Mouse (Mus musculus) ovary, postnatal 36 days (tissue): ENCODE measurements around the gene Morc3.

Source experiments
- DNase-seq: peaks from one replicate; pipeline ENCODE4 v3.0.0; 2022; ENCODE audit warnings: low spot score, mixed read lengths

Morc3 gene

GRCm38 (mm10) chr16:93884086-93884721, 52.3 kb downstream of the Morc3 start:
- peak; percentile 19 for DNase-seq

GRCm38 (mm10) chr16:93884722-93885113, 52.8 kb downstream of the Morc3 start:
- no peak for DNase-seq

DNA sequence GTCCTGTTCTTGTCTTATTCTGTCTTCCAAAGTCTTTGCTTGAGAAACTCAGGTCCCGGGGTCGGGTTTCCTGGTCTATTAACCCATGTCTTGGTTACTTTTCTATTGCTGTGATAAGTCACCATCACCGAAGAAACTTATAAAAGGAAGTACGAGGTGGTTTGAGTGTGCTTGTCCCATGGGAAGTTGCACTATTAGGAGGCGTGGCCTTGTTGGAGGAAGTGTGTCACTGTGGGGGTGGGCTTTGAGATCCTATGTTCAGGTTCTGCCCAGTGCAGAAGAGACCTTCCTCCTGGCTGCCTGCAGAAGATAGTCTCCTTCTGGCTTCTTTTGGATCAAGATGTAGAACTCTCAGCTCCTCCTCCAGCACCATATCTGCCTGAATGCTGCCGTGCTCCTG, 56.6 kb downstream of the Morc3 start:
- DNase-seq, result no peak

DNA sequence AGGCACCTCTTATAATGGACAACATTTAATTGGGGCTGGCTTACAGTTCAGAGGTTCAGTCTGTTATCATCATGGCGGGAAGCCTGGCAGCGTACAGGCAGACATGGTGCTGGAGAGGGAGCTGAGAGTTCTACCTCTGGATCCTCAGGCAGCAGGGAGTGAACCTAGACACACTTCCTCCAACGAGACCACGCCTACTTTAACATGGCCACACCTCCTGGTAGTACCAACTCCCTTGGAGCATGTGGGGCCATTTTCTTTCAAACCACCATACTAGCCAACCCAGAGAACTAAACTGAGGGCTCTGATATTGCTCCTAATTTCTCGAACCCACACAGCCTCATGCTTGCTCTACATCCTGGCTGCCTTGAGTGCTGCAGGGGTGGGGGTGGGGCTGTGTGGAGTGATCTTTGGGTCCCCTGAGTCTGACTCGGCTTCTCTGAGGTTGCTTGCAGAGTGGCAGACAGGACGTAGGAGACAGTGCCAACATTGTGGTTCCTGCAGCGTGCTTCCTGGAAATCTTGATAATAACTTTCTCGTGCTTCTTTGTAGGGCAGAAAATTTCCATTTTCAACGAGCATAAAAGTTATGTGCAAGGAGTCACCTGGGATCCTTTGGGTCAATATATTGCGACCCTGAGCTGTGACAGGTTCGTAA, 59.2 kb downstream of the Morc3 start:
- DNase-seq, result no peak

DNA sequence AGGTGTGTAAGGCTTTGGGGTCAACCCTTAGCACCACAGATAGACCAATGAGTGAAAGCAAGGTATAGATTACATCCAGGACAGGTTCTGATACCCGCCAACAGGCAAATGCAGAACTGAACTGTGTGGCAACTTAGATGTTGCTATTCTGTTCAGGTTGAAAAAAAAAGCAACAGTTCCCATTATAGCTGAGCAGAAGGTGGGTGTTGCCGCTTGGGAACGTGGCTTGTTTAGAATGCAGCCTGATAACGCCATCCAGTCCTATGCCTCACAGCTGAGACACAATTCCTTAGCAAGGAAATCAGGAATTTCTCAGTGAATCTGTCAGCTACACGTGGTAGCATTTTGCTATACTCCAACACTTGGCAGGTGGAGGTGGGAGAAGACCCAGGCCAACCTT, 61.4 kb downstream of the Morc3 start:
- no peak for DNase-seq

GRCm38 (mm10) chr16:93903027-93903426, 71.1 kb downstream of the Morc3 start:
- no peak for DNase-seq

- peak; percentile 56 for DNase-seq
Observed at GRCm38 (mm10) chr16:93906156-93907014, 74.5 kb downstream of the Morc3 start.

DNA sequence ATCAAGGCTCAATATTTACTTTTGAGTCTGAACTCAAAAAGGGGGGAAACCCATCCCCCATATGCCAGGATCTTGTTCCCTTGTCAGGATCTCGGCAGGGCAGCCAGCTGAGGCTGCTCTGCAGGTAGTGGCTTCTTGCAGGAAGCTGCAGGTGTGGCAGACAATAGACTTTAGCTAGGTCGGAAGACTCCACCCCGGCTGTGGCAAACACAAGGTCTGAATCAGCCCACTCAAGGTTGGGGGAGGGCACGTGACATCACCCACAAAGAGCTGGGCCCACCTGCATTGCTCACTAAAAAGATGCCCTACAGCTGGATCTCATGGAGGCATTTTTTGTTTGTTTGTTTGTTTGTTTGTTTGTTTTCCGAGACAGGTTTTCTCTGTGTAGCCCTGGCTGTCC, 75.8 kb downstream of the Morc3 start:
- DNase-seq, result no peak

- no peak for DNase-seq
Observed at GRCm38 (mm10) chr16:93908196-93908595, 76.3 kb downstream of the Morc3 start.

DNA sequence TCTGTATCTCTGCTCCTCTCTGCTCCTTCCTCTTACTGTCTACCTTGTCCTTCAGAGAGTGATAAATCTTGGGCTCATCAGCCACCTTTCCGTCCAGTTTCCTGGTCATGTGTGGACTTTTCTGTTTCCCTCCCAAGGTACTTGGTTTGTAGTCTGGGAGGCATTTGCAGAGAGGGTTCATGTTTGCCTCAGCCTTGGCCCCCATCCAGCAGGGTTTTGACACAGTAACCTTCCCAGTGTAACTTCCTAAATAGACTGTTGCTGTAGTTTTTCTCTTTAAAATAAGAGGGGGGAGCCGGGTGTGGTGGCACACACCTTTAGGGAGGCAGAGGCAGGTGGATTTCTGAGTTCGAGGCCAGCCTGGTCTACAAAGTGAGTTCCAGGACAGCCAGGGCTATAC, 78.0 kb downstream of the Morc3 start:
- DNase-seq, result no peak

GRCm38 (mm10) chr16:93910735-93911665, 79.1 kb downstream of the Morc3 start:
- DNase-seq, result no peak

DNA sequence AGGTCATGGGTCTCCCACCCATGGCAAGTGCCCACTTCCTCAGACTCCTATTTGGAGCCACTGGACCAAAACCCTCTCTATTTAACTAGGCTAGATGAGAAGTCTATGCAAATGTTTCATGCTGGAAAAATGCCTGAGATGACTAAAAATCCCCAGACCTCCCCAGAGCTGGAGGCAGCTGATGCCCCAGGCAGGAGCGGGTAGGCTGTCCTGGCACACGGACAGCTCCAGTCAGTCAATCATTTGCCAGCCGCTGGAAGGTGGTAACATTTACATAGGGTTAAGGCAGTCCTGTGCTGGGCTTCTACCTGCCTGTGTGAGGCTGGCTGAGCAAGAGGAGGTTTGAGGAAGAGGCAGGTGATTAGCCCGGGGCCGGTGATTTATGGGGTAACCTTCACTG, 80.2 kb downstream of the Morc3 start:
- no peak for DNase-seq

- no peak for DNase-seq
Observed at GRCm38 (mm10) chr16:93912808-93913207, 80.9 kb downstream of the Morc3 start.

DNA sequence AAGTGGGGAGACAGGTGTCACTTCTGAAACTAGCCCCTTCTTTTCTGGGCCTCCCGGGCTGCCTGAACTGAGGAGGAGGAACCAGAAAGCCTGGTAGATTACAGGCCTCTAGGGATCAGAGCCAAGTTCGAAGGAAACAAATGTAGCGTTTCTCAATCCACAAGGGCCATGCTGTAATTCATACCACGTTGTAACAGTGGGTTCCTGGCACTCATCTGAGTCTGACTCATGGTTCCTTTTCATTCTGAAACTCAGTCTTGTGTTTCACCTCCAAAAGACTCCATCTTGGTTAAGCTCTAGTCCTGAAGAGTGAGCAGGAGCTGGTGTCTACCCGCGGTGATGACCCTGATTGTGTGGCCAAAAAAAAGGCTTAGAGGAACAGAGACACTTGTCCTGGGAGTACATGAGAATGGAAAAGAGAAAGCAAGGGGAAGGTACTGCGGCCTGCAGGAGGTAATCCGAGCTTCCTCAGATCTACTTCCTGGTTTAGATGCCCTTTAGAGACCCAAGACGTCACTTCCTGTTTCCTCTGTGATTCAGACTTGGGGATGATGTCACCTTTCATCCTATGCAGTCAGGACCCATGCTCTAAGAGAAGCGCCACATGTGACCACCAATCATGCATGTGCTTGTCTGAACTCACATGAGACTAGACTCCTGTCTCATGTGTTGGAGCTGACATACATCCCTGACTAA, 82.1 kb downstream of the Morc3 start:
- DNase-seq, result no peak

- DNase-seq, result peak; percentile 32
Observed at GRCm38 (mm10) chr16:93915338-93915849, 83.5 kb downstream of the Morc3 start.

GRCm38 (mm10) chr16:93917712-93918678, 86.1 kb downstream of the Morc3 start:
- peak; percentile 72 for DNase-seq

- no peak for DNase-seq
Observed at GRCm38 (mm10) chr16:93918679-93919060, 86.7 kb downstream of the Morc3 start.

DNA sequence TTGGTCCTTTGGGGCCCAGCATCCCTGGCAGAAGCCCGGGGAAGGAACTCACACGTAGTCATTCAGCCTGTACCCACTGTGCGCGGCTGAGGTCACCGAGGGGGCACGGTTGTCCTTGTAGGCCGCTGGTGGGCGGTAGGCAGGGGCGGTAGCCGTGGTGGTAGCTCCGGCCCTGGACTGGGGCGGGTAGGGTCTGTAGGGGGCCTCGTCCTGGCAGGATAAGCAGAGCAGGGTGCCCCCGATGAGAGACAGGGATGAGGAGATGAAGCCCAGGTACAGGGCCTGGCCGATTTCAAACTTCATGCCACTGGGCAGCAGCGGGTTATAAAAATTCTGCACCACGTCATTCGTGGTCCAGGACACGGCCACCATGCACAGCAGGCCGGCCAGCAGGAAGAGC, 87.3 kb downstream of the Morc3 start:
- no peak for DNase-seq

DNA sequence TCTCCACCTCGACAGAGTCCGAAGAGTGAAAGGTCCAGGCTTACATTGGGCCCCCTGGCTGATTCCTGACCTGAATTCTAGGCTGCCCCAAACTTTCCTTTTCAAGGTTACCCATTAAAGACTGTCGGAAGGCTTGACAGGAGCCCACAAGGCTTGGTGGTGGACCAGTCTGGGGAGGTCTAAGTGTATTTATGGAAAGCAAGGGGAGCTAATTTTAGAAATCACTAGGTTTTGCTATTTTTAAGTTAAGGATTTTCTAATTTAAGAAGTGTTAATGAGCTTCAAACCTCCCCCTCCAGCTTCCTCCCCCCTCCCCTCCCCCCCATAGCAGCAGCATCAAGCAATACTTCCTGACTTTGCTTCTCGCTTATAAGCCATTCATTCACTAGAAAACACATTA, 88.8 kb downstream of the Morc3 start:
- DNase-seq, result no peak

GRCm38 (mm10) chr16:93922835-93923389, 91.0 kb downstream of the Morc3 start:
- DNase-seq, result no peak
